Mouse (Mus musculus) C2C12 (cell line): ENCODE results near the gene Cacna1c.

Experiments
- CTCF ChIP-seq: IDR thresholded peaks from one replicate; pipeline ENCODE4 v1.5.1; 2011; ENCODE audit not compliant: control insufficient read depth, insufficient read depth, insufficient read length
- FOSL1 ChIP-seq: IDR thresholded peaks from one replicate; pipeline ENCODE4 v1.8.0; 2011; ENCODE audit warnings: mild to moderate bottlenecking, low read length; ENCODE audit not compliant: poor library complexity, insufficient read depth, severe bottlenecking
- USF1 ChIP-seq: IDR thresholded peaks from one replicate; pipeline ENCODE4 v1.6.1; 2011; ENCODE audit warnings: low read depth, mild to moderate bottlenecking, control low read depth, moderate library complexity

GRCm38 (mm10) chr6:119176103-119176502 lies 20.1 kb downstream of the Cacna1c start:
- no peak for TF ChIP-seq CTCF
- no peak for TF ChIP-seq FOSL1
- no peak for TF ChIP-seq USF1
